Mouse (Mus musculus) E14TG2a.4 (cell line): ENCODE results near the gene Ext2.

Experiments
- H3K27me3 ChIP-seq: 2 replicates; pipeline ENCODE4 v1.6.1; 2014; ENCODE audit warnings: low read length, control low read depth; ENCODE audit not compliant: insufficient read depth
- H3K36me3 ChIP-seq: 2 replicates; pipeline ENCODE4 v1.6.1; 2014; ENCODE audit warnings: low read length, control low read depth; ENCODE audit not compliant: insufficient read depth
- H3K4me1 ChIP-seq: replicated peaks from 2 replicates; pipeline ENCODE4 v1.6.1; 2014; ENCODE audit warnings: low read depth, low read length, control low read depth
- H3K4me3 ChIP-seq: replicated peaks from 2 replicates; pipeline ENCODE4 v1.5.1; 2014; ENCODE audit warnings: mild to moderate bottlenecking, low read length
- H3K9me3 ChIP-seq: 2 replicates; pipeline ENCODE4 v1.6.1; 2014; ENCODE audit warnings: low read length, control low read depth
- CTCF ChIP-seq: conservative IDR thresholded peaks from 2 replicates; pipeline ENCODE4 v1.5.1; 2014; ENCODE audit warnings: low read length
- NANOG ChIP-seq: IDR thresholded peaks from 2 replicates; pipeline ENCODE4 v1.6.1; 2014; ENCODE audit warnings: borderline replicate concordance, low read length, mixed read lengths
- POU5F1 ChIP-seq: IDR thresholded peaks from 2 replicates; pipeline ENCODE4 v1.6.1; 2014; ENCODE audit warnings: low read length, borderline replicate concordance

Ext2 gene

GRCm38 (mm10) chr2:93746620-93747019, 75.7 kb downstream of the Ext2 start:
- no peaks in the 10 kb centered on the region for H3K36me3 ChIP-seq

GRCm38 (mm10) chr2:93746162-93746561, 76.2 kb downstream of the Ext2 start:
- H3K4me1 ChIP-seq: no peaks in the 10 kb centered on the region

More at GRCm38 (mm10) chr2:93746620-93747019, 75.7 kb downstream of the Ext2 start:
- no peak overlapping the region for H3K4me3 ChIP-seq
- no peaks in the 10 kb centered on the region for H3K4me1 ChIP-seq
- TF ChIP-seq CTCF (no peak), POU5F1 (no peak), NANOG (no peak)
- no peaks in the 10 kb centered on the region for H3K27me3 ChIP-seq
- no peaks in the 10 kb centered on the region for H3K9me3 ChIP-seq

GRCm38 (mm10) chr2:93745741-93746140, 76.6 kb downstream of the Ext2 start:
- Histone ChIP-seq H3K9me3 (no peaks in the 10 kb centered on the region), H3K36me3 (no peaks in the 10 kb centered on the region), H3K27me3 (no peaks in the 10 kb centered on the region), H3K4me1 (no peaks in the 10 kb centered on the region), H3K4me3 (no peak overlapping the region)
- TF ChIP-seq NANOG (no peak), POU5F1 (no peak), CTCF (no peak)

More at GRCm38 (mm10) chr2:93746162-93746561, 76.2 kb downstream of the Ext2 start:
- no peaks in the 10 kb centered on the region for H3K9me3 ChIP-seq
- H3K4me3 ChIP-seq: no peak overlapping the region
- no peaks in the 10 kb centered on the region for H3K36me3 ChIP-seq
- TF ChIP-seq NANOG (no peak), POU5F1 (no peak), CTCF (no peak)
- no peaks in the 10 kb centered on the region for H3K27me3 ChIP-seq

- Histone ChIP-seq H3K4me1 (no peaks in the 10 kb centered on the region), H3K4me3 (no peak overlapping the region), H3K9me3 (no peaks in the 10 kb centered on the region), H3K36me3 (no peaks in the 10 kb centered on the region), H3K27me3 (no peaks in the 10 kb centered on the region)
- TF ChIP-seq CTCF: no peak
- TF ChIP-seq POU5F1: no peak
- no peak for TF ChIP-seq NANOG
Observed at GRCm38 (mm10) chr2:93744346-93745229, 77.8 kb downstream of the Ext2 start.

- Histone ChIP-seq H3K9me3 (no peaks in the 10 kb centered on the region), H3K36me3 (peaks cover 15% of the 10 kb centered on the region; the same call in 1 of the 2 replicates), H3K4me1 (no peaks in the 10 kb centered on the region), H3K27me3 (no peaks in the 10 kb centered on the region), H3K4me3 (no peak overlapping the region)
- TF ChIP-seq POU5F1 (no peak), CTCF (no peak), NANOG (no peak)
Observed at GRCm38 (mm10) chr2:93741700-93742099, 80.7 kb downstream of the Ext2 start.

- no peak for TF ChIP-seq NANOG
- TF ChIP-seq CTCF: no peak
- no peak for TF ChIP-seq POU5F1
- Histone ChIP-seq H3K36me3 (peaks cover 23% of the 10 kb centered on the region; the same call in 1 of the 2 replicates), H3K27me3 (no peaks in the 10 kb centered on the region), H3K4me1 (no peaks in the 10 kb centered on the region), H3K4me3 (no peak overlapping the region), H3K9me3 (no peaks in the 10 kb centered on the region)
Observed at GRCm38 (mm10) chr2:93739044-93739569, 83.3 kb downstream of the Ext2 start.

GRCm38 (mm10) chr2:93737146-93737545, 85.2 kb downstream of the Ext2 start:
- Histone ChIP-seq H3K4me1 (no peaks in the 10 kb centered on the region), H3K4me3 (no peak overlapping the region), H3K36me3 (peaks cover 31% of the 10 kb centered on the region; the same call in 1 of the 2 replicates), H3K27me3 (no peaks in the 10 kb centered on the region), H3K9me3 (no peaks in the 10 kb centered on the region)
- TF ChIP-seq CTCF (no peak), NANOG (no peak), POU5F1 (no peak)

GRCm38 (mm10) chr2:93732658-93733057, 89.7 kb downstream of the Ext2 start:
- Histone ChIP-seq H3K36me3 (peaks cover 38% of the 10 kb centered on the region), H3K27me3 (no peaks in the 10 kb centered on the region), H3K4me3 (no peak overlapping the region), H3K4me1 (no peaks in the 10 kb centered on the region), H3K9me3 (no peaks in the 10 kb centered on the region)
- TF ChIP-seq POU5F1: no peak
- no peak for TF ChIP-seq CTCF
- TF ChIP-seq NANOG: no peak

- H3K4me1 ChIP-seq: no peaks in the 10 kb centered on the region
- H3K4me3 ChIP-seq: no peak overlapping the region
- H3K9me3 ChIP-seq: no peaks in the 10 kb centered on the region
- H3K27me3 ChIP-seq: no peaks in the 10 kb centered on the region
- H3K36me3 ChIP-seq: peaks cover 24% of the 10 kb centered on the region
- no peak for TF ChIP-seq CTCF
- no peak for TF ChIP-seq NANOG
Observed at GRCm38 (mm10) chr2:93729585-93729984, 92.8 kb downstream of the Ext2 start.
